Mouse (Mus musculus) liver, embryonic 14.5 days (tissue): ENCODE measurements around the gene Txnip.

Experiments used
- CTCF ChIP-seq: IDR thresholded peaks from 2 replicates; pipeline ENCODE4 v1.5.1; 2016; ENCODE audit warnings: antibody characterized with exemption, low read depth, control low read depth
- EP300 ChIP-seq: IDR thresholded peaks from 2 replicates; pipeline ENCODE4 v1.6.1; 2016; ENCODE audit warnings: antibody characterized with exemption, low read depth

DNA sequence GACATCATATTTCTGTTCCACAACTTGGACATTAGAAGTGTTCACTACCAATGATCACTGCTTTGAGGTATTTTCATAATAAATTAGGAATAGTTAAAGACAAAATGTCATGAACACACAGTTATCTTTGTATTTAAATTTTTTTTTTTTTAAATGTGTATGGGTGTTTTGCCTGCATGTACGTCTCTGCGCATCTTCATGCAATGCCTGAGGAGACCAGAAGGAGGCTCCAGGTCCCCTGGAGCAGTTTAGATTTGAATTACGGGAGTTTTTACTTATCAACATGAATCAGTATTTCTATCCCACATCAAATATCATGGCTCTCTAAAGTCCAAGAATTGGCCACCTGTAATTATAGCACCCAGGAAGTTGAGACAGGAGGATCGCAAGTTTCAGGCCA, 35.6 kb upstream of the Txnip start:
- TF ChIP-seq CTCF (peak; percentile 26; the same call in 1 of the 2 replicates), EP300 (no peak)
